Mouse (Mus musculus) right cerebral cortex, postnatal 14 days (tissue): ENCODE results near the gene Lats1.

Experiments
- DNase-seq: peaks from one replicate; pipeline ENCODE4 v3.0.0; 2022

The Lats1 gene

DNA sequence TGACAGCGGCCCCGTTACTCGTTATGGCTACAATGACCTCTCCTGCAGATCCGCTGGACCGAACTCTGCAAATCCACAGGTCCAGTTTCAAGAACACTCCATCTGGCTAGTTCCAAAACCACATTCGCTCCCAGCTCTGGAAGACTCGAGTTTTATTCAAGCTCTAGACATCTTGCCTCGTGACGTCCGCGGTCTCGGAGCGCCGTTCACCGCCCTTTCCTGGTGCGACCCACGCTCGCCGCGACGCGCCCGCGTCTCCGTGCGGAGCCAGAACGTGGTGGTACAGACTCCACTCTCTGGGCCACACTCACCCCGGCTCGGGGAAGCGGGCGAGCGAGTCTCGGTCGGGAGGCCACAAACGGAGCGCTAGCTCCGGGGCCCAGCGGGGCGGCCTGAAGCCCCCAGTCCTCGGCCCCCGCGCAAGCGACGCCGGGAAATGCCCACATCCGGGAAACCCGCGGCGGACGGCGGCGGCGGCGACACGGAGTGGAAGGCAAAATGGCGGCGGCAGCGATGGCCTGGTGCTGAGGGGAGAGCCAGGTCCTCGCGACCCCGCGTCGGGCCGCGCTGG lies at the start of gene Lats1, which contains the start of gene Pcmt1:
TSS of gene Lats1 (plus strand) at position 484 of the 571 bp plus-strand sequence.
TSS of gene Pcmt1 (minus strand) at position 406 of the 571 bp plus-strand sequence.
- peak; percentile 88 for DNase-seq

DNA sequence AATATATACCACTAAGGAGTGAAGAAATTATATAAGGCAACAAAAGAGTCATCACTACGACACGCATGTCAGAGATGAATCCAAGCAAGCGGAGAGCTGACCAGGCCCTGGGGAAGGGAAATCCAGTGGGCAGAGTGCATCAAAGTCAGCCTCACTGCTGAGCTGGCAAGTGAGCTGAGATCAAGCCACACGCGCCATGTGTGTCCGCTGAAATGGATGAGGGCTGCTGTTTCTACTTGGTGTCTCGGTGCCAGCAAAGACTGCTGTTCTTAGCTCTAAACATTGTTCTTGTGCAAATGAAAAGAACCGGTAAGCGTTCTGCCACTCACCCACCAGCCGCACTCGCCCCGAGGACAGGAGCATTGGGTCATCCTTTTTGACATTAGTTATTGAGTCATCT lies 40.6 kb upstream of the Lats1 start:
- no peak for DNase-seq

DNA sequence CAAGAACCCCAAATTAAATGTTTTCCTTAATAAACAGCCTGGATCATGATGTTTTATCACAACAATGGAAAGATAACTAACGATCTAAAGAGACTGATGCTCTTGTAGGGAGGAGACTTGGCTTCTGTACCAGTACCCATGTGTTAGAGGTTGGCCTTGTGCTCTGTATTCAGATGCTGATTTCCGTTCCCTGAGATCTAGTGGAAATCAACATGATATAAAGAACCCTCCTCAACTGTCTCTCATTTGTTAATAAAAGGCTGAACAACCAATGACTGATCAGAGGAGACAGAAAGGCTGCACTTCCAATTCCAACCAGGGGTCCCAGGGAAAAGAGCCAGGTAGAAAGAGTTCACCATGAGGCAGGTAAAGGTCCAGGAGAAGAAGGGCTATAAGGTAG lies 35.1 kb upstream of the Lats1 start:
- no peak for DNase-seq

DNA sequence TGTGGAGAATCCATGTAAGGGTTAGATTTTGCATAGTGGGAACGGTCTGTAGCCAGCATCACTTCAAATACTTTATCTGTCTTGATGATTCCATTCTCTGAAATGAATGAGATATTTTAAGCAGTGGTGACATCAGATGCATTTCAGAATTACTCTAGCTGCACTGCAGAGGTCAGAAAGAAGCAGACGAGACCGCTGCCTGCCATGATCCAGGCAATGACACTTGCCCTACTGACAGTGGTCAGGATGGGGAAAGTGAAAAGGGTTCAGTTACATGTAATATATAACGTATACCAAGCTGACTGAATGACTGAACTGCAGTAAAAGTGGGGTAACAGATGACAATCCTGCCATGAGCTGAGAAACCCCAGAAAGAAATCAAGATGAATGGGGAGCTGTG lies 32.0 kb upstream of the Lats1 start:
- no peak for DNase-seq

DNA sequence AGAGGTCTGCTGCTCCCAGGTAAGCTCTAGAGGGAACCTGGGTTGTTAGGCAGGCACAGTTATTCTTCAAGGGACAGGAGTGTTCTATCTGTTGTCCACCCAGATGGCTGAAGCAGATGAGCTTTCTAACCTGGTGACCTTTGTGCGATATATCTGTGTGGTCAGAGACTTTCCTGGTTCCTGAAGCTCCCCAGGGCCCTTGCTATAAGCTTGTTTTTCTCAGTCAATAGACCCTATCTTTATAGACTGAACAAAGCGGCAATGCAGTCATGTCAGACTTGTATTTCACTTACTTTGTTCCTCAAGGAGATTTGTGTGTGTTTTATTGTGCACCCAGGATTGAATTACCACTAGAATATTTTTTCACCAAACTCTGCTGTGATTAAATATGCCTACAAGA lies 30.0 kb upstream of the Lats1 start:
- DNase-seq: no peak

DNA sequence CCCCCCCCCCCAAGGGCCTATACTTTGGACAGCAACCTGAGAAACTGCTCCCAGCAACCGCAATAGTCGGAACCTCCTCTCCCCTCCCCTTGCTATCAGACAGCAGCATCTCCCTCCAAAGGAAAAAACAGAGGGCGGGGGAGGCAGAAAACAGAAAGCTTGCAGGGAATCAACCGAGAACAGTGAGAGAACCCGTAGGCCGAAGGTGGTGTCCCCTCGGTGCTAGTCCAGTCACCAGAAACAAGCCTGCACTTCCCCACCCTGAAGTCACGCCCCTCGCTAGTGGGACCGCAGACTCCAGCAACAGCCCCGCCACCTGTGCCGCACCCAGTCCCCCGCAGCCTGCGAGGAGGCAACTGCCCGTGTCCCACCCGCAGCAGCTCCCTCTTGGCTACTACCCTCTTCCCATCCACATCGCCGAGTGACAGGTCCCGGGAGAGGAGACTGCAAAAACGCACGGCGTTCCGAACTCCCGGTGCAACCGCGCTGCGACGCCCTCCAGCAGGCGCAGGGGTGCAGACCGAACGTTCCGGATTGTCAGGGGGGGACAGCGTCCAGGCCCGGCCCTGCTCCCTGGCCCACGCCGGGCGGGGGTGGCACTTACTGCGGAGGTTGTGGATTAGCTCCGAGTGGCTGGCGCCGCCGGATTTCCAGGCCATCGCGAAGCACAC lies 18.4 kb upstream of the Lats1 start:
- DNase-seq: no peak

DNA sequence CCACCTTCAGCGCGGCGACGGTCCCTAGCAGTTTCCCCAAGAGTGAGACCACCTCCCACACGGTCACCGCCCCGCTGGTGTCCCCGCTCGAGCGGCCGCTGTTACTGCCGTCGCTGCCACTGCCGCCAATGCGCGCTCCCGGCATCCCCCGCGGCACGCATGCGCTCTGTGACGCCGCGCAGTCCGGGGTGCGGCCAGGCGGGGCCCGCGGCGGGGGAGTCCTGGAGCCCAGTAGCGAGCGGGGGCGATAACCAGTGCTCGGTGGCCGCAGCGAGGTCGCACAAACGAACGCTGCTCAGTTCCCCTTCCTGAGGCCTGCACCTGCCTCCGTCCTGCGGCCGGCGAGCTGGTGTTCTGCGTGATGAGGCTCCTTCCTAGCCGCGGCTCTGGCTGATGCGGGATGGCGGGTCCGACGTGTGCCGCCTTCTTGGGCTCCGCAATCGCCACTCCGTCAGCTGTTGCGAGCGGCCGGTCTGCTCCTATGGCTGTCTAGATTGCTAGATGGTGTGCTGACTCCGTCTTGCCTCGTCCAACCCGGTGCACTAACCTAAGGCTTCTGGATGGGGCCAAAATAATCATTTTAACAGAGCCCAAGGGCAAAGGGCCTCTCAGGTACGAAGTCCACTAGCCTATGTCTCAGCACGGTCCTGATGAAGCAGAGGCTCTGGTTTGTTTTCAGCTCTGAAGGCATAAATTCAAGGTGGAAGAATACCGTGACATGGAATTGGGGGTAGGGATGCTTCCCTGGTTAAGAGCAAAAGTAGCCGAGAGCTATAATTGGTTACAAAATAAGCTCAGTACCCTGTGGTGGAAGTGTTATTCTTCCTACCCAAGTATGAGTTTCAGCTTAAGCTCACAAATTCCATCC lies 17.6 kb upstream of the Lats1 start:
- peak; percentile 88 for DNase-seq

DNA sequence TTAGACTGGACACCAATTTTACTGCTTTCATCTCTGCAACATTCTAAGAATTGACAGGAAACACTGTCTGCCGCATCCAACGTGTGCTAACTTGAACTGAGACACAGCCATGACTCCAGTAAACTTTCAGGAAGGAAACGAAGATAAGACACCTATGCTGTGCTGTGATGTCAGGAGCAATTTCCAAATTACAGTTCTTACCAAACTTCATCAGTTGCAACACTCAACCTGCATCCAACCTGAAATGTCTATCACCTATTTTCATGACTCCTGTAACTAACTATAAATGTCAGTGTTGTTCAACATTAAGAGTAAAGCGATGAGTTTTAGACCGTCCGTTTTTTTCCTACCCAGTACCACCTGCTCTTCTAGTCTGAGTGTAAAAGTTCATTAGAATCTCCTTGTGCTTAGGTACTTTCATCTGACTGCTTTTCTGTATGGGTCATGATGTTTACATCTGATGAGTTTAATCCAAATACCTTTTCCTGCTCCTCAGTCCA lies 16.9 kb upstream of the Lats1 start:
- no peak for DNase-seq

DNA sequence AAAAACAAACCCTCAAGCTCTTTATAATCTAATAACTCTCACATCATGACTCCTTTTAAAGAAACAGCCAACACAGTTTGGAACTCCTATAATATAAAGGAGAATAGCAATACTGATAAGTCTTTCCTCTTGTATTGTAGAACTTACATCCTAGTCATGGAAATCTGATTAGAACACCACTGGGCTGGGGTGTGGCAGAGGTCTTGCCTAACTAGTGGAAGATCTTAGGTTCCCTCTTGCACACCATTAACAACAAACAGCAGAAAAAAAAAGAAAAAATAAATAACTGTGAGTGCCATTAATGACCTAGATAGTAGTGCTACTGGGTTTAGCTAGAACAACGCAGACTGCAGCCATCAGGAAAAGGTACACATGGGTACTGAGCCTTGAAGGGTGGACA lies 16.1 kb upstream of the Lats1 start:
- no peak for DNase-seq

DNA sequence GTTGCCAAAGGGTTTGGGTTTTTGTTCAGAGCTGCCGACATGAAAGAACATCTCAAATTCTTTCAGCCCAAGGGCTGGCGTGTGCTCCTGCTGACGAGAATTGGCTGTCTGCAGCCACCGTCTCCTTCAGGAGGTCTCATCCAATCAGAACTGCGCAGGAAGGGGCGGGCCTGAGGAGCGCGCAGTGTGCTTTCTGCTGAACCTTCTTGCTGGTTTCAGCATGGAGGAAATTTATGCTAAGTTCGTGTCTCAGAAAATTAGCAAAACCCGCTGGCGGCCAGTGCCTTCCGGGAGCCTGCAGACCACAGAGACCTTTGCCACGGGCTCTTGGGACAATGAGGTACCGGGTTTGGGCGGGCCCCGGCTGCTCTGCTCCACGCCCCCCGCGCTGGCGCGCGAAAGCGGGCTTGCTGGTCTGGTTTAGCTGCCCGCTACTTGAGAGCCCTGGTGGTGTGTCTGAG lies 13.6 kb upstream of the Lats1 start, which contains the start of gene Nup43:
TSS of gene Nup43 (plus strand) at position 162 of the 461 bp plus-strand sequence.
- peak; percentile 92 for DNase-seq

DNA sequence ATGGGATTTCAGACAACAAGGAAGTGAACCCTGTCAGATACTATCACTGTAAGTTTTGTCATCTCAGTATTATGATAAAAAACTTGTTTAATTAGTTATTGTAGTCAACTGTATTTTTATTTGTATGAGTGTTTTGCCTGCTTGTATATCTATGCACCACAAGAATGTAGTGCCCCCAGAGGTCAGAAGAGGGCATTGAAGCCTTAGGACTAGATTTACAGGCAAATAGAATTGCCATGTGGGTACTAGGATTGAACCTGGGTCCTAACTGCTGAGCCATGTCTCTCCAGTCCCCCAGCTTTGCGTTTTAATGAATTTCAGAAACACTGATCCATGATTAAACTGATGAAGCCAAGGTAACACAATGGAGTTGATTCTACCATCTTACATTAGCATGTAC lies 7.3 kb upstream of the Lats1 start:
- no peak for DNase-seq

DNA sequence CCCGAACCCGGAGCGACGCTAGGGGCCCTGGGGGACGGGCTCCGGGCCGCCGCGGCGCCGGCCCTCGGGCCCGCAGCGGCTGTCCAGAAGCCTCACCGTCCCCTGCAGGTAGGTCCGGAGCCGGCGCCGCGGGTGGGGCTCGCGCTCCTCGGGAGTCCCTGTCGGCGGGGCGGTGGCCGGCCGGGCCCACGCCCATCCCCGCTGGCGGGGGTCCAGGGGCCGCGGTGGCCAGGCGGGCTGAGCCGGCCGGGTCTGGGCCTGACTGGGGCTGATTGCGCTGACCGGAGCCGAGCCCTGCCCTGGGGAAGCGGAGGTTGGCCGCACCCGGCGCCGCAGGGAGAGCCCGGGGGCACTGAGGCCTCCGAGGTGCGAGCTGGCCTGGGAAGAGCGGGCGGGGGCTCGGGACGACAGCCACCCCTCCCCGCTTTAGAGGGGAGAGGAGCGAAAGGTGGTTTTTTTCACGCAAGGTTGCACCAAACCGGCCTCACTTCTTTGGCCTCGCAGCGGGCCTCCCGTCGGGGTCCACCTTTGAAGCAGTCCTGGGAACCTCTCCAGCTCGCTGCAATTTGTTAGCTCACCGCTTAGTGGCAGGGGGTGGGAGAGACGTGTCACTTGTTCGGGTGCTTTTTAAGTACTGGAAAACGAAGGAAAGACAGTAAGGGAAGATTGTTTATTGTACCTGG lies 470 bp downstream of the Lats1 start:
- DNase-seq: peak; percentile 65

DNA sequence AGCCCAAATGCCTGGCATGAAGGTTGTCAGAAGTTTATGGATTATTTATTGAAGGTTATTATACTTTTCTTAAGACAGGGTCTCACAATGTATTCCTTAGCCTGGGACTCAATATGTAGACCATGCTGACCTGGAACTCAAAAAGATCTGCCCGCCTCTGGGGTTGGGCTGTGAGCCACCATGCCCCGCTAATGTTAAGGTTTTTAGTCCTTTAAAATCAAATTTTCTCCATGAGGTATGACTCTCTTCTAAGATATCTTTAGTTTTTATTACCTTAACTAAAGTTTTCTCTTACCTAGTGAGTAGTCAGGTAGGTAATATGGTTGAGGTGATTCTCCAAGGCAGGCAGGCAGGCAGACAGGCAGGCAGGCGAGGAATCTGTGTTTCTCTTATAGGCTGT lies 1.2 kb downstream of the Lats1 start:
- DNase-seq: no peak

DNA sequence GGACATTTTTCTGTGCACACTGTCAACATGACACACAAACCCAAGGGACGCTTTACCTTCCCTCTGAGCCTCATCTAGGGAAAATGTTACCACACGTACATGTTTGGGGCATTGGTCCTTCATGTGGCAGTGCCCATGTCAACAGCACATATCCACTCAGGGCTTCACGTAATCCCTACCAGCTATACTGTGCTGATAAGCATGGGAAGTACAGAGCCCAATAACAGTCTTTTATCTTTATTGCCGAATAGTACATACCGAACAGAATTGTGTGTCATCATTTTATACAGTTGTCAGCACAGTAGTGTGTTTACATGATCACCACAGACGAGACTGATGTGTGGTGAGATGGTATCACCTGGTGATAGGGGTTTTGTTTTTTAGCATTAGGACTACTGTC lies 5.9 kb downstream of the Lats1 start:
- DNase-seq: no peak

DNA sequence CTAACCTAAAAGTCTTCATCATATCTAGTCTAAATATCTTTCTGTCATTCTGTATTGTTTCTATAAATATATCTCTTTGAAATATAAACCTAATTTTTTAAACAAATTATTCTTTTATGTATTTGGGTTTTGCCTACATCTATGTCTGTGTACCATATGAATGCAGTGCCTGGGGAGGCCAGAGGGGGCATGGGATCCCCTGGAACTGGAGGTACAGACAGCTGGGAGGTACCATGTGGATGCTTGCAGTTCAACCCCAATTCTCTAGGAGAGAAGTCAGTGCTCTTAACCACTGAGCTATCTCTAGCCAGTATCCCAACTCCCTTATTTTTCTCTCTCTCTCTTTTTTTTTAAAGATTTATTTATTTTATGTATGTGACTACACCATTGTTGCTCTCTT lies 14.3 kb downstream of the Lats1 start:
- no peak for DNase-seq

DNA sequence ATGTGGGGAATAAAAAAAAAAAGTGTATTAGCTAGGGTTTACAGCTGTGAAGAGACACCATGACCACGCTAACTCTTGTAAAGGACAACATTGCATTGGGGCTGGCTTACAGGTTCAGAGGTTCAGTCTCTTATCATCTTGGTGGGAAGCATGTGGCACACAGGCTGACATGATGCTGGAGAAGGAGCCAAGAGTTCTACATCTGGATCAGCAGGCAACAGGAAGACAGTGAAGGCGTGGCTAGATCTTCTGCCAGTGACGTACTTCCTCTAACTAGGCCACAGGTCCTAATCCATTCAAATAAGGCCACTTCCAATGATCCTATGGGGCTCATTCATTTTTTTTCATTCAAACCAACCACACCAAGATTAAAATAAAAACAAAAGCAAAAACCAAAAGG lies 19.1 kb downstream of the Lats1 start:
- no peak for DNase-seq

DNA sequence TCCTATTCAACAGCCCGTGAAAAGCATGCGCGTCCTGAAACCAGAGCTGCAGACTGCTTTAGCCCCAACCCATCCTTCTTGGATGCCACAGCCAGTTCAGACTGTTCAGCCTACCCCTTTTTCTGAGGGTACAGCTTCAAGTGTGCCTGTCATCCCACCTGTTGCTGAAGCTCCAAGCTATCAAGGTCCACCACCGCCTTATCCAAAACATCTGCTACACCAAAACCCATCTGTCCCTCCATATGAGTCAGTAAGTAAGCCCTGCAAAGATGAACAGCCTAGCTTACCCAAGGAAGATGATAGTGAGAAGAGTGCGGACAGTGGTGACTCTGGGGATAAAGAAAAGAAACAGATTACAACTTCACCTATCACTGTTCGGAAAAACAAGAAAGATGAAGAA lies 21.6 kb downstream of the Lats1 start:
- DNase-seq: no peak

DNA sequence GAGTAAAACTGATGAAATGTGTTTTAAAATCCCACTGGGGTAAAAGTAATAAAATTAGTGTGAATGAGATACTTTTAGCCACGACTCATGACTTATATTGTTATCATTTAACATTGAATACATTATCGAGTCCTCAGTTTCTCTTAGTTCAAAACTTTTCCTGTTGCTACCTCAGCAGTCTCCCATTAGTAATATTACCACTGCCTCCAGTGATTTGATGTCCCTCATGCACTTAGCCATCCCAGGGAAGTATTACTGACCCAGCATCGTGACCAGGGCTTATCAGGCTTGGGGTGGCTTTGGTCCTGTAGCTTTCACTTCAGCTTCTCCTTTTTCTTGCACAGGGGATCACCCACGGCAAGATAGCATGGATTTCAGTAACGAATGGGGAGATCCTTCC lies 29.1 kb downstream of the Lats1 start:
- no peak for DNase-seq

DNA sequence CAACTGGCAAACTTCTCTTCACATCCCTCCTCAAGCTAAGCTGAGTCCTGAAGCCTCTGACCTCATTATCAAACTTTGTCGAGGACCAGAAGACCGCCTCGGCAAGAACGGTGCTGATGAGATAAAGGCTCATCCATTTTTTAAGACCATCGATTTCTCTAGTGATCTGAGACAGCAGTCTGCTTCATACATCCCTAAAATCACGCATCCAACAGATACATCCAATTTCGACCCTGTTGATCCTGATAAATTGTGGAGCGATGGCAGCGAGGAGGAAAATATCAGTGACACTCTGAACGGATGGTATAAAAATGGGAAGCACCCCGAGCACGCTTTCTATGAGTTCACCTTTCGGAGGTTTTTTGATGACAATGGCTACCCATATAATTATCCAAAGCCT lies 31.5 kb downstream of the Lats1 start:
- DNase-seq: no peak

DNA sequence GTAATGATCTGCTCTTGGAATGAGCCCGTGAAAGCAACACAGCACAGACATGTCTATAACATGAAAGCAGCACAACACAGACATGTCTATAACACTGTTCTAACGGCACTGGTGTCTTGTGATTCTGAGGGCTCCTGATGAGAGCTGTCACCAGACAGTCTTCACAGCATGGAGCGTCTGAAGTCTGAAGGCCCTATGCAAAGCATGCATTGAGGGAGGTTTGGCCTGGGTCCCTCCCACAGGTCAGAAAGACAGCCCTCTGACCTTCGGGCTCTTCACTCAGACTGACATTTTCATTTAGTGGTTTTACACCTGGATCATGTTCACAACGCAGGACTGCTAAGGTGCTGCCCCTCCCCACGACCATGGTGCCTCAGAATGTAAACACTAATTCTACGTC lies 34.0 kb downstream of the Lats1 start:
- DNase-seq: no peak

DNA sequence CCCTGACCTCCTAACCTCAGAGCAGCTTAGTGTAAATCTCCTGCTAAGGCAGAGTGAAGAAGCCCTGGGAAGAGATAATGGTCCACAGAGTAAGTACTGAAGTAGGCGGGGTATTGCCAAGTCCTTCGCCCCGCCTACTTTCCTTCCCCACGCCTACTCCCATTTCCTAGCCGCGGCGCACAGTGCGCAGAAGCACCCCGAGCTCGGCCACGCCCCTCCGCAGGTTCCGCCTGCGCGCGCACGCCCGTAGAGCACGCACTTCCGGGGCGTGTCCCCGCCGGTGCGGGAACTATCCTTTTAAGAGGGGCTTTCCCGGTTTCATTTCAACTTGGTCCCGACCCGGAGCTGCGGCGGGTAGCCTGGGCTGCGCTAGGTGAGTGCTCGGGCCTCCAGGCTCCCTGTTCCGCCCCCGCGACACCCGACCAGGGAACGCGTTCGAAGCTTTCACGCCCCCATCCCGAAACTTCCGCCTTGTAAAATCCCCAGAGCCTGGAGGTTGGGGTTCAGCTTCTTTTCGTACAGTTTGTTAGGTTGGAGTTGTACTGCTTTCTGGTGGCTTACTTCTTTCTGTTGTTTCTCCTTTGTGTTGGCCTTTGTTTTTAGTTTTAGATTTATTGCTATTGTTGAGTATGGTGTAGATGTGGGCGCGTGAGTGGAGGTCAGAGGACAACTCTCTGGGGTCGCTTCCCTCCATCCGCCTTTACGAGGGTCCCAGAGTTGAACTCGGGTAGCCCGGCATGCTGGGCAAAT lies 44.9 kb downstream of the Lats1 start, which contains the start of gene Katna1:
TSS of gene Katna1 (plus strand) at position 250 of the 750 bp plus-strand sequence.
- peak; percentile 93 for DNase-seq

DNA sequence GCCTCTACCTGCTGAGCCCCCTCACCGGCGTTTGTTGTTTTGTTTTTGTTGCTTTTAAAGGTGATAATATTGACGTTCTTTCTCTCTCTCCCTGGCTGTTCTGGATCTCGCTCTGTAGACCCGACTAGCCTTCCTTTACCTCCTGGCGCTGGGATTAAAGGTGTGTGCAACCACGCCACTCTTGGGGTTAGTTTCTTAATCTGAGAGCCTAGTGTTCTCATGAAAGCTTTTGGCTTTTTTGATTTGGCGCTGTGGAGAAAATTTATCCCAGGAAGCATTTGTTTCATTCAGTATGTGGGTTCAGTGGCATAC lies 45.4 kb downstream of the Lats1 start:
- no peak for DNase-seq
